Mouse (Mus musculus): ENCODE measurements at regions not wholly inside any gene's neighbourhood (a gene's known extent, or its start where the extent isn't known, plus 50 kb on each side); places are given as distances from the start of the nearest gene placed in this dataset.

- no peak for ATAC-seq (ENCODE audit: insufficient number of reproducible peaks, low FRiP score, low TSS enrichment)
Observed at GRCm38 (mm10) chr8:113141131-113141530, 494.3 kb upstream of the Mon1b start.

GRCm38 (mm10) chr8:113176591-113176990, 458.8 kb upstream of the Mon1b start:
- ATAC-seq (ENCODE audit: insufficient number of reproducible peaks, low FRiP score, low TSS enrichment): no peak

GRCm38 (mm10) chr8:113183186-113183585, 452.2 kb upstream of the Mon1b start:
- ATAC-seq (ENCODE audit: insufficient number of reproducible peaks, low FRiP score, low TSS enrichment): no peak

- ATAC-seq (ENCODE audit: insufficient number of reproducible peaks, low FRiP score, low TSS enrichment): peak; percentile 89
Observed at GRCm38 (mm10) chr8:113190537-113190936, 444.9 kb upstream of the Mon1b start.

GRCm38 (mm10) chr8:113191537-113191936, 443.9 kb upstream of the Mon1b start:
- no peak for ATAC-seq (ENCODE audit: insufficient number of reproducible peaks, low FRiP score, low TSS enrichment)

Data from cerebellum, adult (tissue).